Mouse (Mus musculus) heart, adult 2 months (tissue): Measurements from ENCODE around the gene Wnt11. TPM values are rescaled to one million over a fixed set of nuclear protein-coding genes. Genes with fewer than 3 reads are reported as not detected.

Source experiments
- DNase-seq, 2 experiments: peaks; one replicate each; pipeline ENCODE4 v3.0.0; 2021
- H3K27ac ChIP-seq: fragments of 200-600 bp; 2 replicates; pipeline ENCODE4 v1.8.1; 2022
- H3K27me3 ChIP-seq: fragments of 200-500 bp; 2 replicates; pipeline ENCODE4 v1.6.1; 2012; ENCODE audit warnings: mild to moderate bottlenecking, low read length, inconsistent platforms, mixed read lengths; ENCODE audit not compliant: control insufficient read depth, insufficient read depth
- H3K36me3 ChIP-seq: fragments of 200-500 bp; 2 replicates; pipeline ENCODE4 v1.6.1; 2012; ENCODE audit warnings: low read length, inconsistent platforms; ENCODE audit not compliant: control insufficient read depth, insufficient read depth
- H3K4me1 ChIP-seq: fragments of 200-500 bp; 2 replicates; pipeline ENCODE4 v1.6.1; 2011; ENCODE audit warnings: low read length; ENCODE audit not compliant: control insufficient read depth, insufficient read depth
- H3K4me3 ChIP-seq: fragments of 200-600 bp; 2 replicates; pipeline ENCODE4 v1.8.1; 2022
- H3K79me2 ChIP-seq: fragments of 200-500 bp; replicated peaks from 2 replicates; pipeline ENCODE4 v1.6.1; 2012; ENCODE audit warnings: mild to moderate bottlenecking, inconsistent platforms, low read length, moderate library complexity, mixed read lengths; ENCODE audit not compliant: control insufficient read depth, insufficient read depth
- H3K9ac ChIP-seq: fragments of 200-500 bp; 2 replicates; pipeline ENCODE4 v1.6.1; 2012; ENCODE audit warnings: low read depth, mild to moderate bottlenecking, control low read depth, inconsistent platforms, low read length, mixed read lengths
- CTCF ChIP-seq: fragments of 200-600 bp; IDR thresholded peaks from 2 replicates; pipeline ENCODE4 v1.8.1; 2022; ENCODE audit warnings: antibody characterized with exemption, mild to moderate bottlenecking, moderate library complexity
- EP300 ChIP-seq: fragments of 200-500 bp; IDR thresholded peaks from 2 replicates; pipeline ENCODE4 v1.6.1; 2011; ENCODE audit warnings: low read depth, low read length, control low read depth; ENCODE audit not compliant: insufficient read depth
- POLR2A ChIP-seq: fragments of 200-500 bp; IDR thresholded peaks from 2 replicates; pipeline ENCODE4 v1.6.1; 2011; ENCODE audit warnings: mild to moderate bottlenecking, low read depth, low read length, control low read depth; ENCODE audit not compliant: insufficient read depth
- WGBS: fragments of 180-500 bp; shearing (Covaris S2); methylation state at CpG from one replicate; pipeline ENCODE4 v1.1.7; 2018; 5-methylcytosine and 5-hydroxymethylcytosine counted together
- intact Hi-C: fragments of 180-260 bp; cut with DNase I; formaldehyde crosslinking; loops from one replicate; pipeline ENCODE4 v1.15.1; 2025
- polyA plus RNA-seq: library from polyadenylated mRNA; depleted of rRNA; stranded (reverse); fragments of >200 nt; gene quantifications from 2 replicates; pipeline ENCODE4 v1.2.3, GENCODE M21; 2012
- total RNA-seq, 2 experiments: library from RNA; stranded (reverse); gene quantifications; 2 replicates each; pipeline ENCODE4 v1.2.3; 2021

Wnt11 gene
- total and polyA plus RNA-seq, 3 experiments, result 4.8 to 9.0 (median 7.3) TPM

DNA sequence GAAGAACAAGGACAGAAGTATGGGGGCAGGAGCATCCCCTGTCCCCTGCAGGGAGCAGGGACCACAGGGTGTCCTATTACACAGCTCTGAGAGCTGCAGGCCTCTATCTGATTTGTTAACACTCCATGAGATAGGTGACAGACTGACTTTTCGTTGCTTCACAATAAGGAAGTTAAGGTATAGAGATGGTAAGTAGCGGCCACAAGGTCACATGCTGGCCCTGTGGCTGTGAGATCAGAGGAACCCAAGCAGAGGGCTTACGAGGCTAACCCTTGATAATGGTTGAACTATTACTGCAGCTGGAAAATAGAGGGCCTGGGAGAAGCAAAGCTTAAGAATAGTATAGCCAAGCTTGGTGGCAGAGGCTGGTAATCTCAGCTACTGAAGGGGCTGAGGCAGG, 5.9 kb downstream of the Wnt11 start:
- intact Hi-C loops, result no loop called here
- no peak for DNase-seq
- no peaks in the 10 kb centered on the region for H3K27me3 ChIP-seq
- no peaks in the 10 kb centered on the region for H3K36me3 ChIP-seq
- H3K4me1 ChIP-seq, result peaks cover 5% of the 10 kb centered on the region
- WGBS, result 82% methylated on average over 3 of the region's 3 CpGs
- TF ChIP-seq CTCF (no peak), POLR2A (no peak), EP300 (no peak)
- no peak overlapping the region for H3K27ac ChIP-seq
- no peaks in the 10 kb centered on the region for H3K79me2 ChIP-seq
- no peak overlapping the region for H3K9ac ChIP-seq
- no peak overlapping the region for H3K4me3 ChIP-seq

DNA sequence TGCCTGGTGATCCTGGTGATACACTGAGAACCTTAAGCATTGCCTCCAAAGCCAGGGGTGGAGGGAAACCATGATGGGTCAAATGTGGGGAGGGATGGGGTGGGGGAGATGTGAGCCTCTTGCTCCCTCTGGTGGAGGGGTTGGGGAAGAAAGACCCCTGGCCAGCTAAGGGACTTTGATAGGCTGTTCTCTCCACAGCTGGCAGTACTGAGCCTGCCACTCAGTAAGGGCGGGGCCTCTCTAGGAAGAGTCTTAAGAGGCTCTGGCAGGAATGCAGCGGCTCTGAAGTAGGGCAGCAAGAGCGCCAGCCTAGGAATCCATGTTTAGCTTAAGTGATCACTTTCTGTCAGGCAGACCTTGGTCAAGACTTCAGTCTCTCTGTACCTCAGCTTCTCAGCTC, 6.9 kb downstream of the Wnt11 start:
- no peak for DNase-seq
- Histone ChIP-seq H3K9ac (no peak overlapping the region), H3K27ac (no peak overlapping the region), H3K27me3 (no peaks in the 10 kb centered on the region), H3K36me3 (no peaks in the 10 kb centered on the region), H3K79me2 (no peaks in the 10 kb centered on the region), H3K4me1 (peaks cover 5% of the 10 kb centered on the region), H3K4me3 (no peak overlapping the region)
- 73% methylated on average over 3 of the region's 3 CpGs for WGBS
- intact Hi-C loops, result no loop called here
- TF ChIP-seq CTCF (0 out of 2 replicates have a peak, but pooled peaks have one; percentile 9), POLR2A (no peak)

DNA sequence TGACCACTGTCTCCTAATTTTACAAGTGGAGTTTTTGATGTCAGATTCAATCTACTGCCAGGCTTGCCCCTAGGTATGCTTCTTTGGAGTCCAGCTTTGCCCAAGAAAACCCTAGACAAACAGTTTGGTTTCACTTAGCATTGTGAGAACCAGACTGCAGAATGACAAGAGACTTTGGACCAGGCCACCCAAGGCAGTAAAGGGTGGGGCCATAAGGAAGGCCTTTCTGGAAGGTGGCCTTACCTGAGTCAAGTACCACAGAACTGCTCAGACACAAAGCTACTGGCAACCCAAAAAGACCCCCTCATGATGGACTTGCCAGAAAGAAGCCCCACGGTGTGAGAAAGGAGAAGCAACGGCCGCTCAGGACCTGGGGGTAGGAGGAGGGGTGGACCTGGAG, 8.1 kb downstream of the Wnt11 start:
- WGBS, result 90% methylated on average over 3 of the region's 3 CpGs
- Histone ChIP-seq H3K4me3 (no peak overlapping the region), H3K79me2 (no peaks in the 10 kb centered on the region), H3K9ac (no peak overlapping the region), H3K27me3 (no peaks in the 10 kb centered on the region), H3K27ac (no peak overlapping the region), H3K4me1 (peaks cover 5% of the 10 kb centered on the region), H3K36me3 (no peaks in the 10 kb centered on the region)
- no peak for TF ChIP-seq CTCF
- TF ChIP-seq EP300, result no peak
- TF ChIP-seq POLR2A, result no peak
- DNase-seq, result no peak
- intact Hi-C loops, result no loop called here

GRCm38 (mm10) chr7:98843649-98844048, 8.7 kb downstream of the Wnt11 start:
- DNase-seq, result no peak
- Histone ChIP-seq H3K4me3 (no peak overlapping the region), H3K27me3 (no peaks in the 10 kb centered on the region), H3K79me2 (no peaks in the 10 kb centered on the region), H3K36me3 (no peaks in the 10 kb centered on the region), H3K9ac (no peak overlapping the region), H3K27ac (no peak overlapping the region), H3K4me1 (peaks cover 3% of the 10 kb centered on the region; the same call in 1 of the 2 replicates)
- TF ChIP-seq POLR2A, result no peak
- no peak for TF ChIP-seq CTCF
- TF ChIP-seq EP300, result no peak
- WGBS, result 57% methylated on average over 7 of the region's 7 CpGs
- intact Hi-C loops, result no loop called here

GRCm38 (mm10) chr7:98848899-98849640, 14.2 kb downstream of the Wnt11 start:
- no peak overlapping the region for H3K27ac ChIP-seq
- H3K9ac ChIP-seq, result no peak overlapping the region
- intact Hi-C loops, result no loop called here
- H3K27me3 ChIP-seq, result no peaks in the 10 kb centered on the region
- H3K79me2 ChIP-seq, result no peaks in the 10 kb centered on the region
- H3K36me3 ChIP-seq, result no peaks in the 10 kb centered on the region
- TF ChIP-seq CTCF (no peak), EP300 (no peak), POLR2A (no peak)
- DNase-seq, result no peak
- H3K4me1 ChIP-seq, result no peaks in the 10 kb centered on the region
- no peak overlapping the region for H3K4me3 ChIP-seq
- 73% methylated on average over 8 of the region's 8 CpGs for WGBS

GRCm38 (mm10) chr7:98850388-98850787, 15.5 kb downstream of the Wnt11 start:
- Histone ChIP-seq H3K27me3 (no peaks in the 10 kb centered on the region), H3K36me3 (no peaks in the 10 kb centered on the region), H3K4me1 (no peaks in the 10 kb centered on the region), H3K9ac (no peak overlapping the region), H3K27ac (no peak overlapping the region), H3K79me2 (no peaks in the 10 kb centered on the region), H3K4me3 (no peak overlapping the region)
- TF ChIP-seq CTCF (no peak), EP300 (no peak), POLR2A (no peak)
- intact Hi-C loops, result no loop called here
- no peak for DNase-seq
- 86% methylated on average over 5 of the region's 5 CpGs for WGBS
